Mouse (Mus musculus) mature B cell (primary cell): Measurements from ENCODE around the gene Bcl2l12.

ENCODE experiments used
- in situ Hi-C: fragments of 300-500 bp; cut with MboI; formaldehyde crosslinking; loops from 2 replicates; pipeline ENCODE4 v1.14.3; 2019

Bcl2l12 gene

GRCm38 (mm10) chr7:44986879-44987718, 11.4 kb downstream of the Bcl2l12 start:
- in situ Hi-C loops, result no loop called here

- in situ Hi-C loops, result no loop called here
Measured at GRCm38 (mm10) chr7:44986192-44986878, 12.2 kb downstream of the Bcl2l12 start, which contains the start of gene Prmt1. Prmt1 (minus strand) TSS chr7:44986568.

GRCm38 (mm10) chr7:44985595-44986191, 12.8 kb downstream of the Bcl2l12 start:
- in situ Hi-C loops, result no loop called here

GRCm38 (mm10) chr7:44984833-44985164, 13.7 kb downstream of the Bcl2l12 start:
- in situ Hi-C loops, result no loop called here

- in situ Hi-C loops, result no loop called here
Measured at GRCm38 (mm10) chr7:44983944-44984832, 14.3 kb downstream of the Bcl2l12 start.

GRCm38 (mm10) chr7:44983085-44983484, 15.4 kb downstream of the Bcl2l12 start:
- in situ Hi-C loops, result no loop called here

- in situ Hi-C loops, result no loop called here
Measured at GRCm38 (mm10) chr7:44981539-44981938, 17.0 kb downstream of the Bcl2l12 start.

GRCm38 (mm10) chr7:44978300-44978699, 20.2 kb downstream of the Bcl2l12 start:
- in situ Hi-C loops, result no loop called here

GRCm38 (mm10) chr7:44975117-44975419, 23.4 kb downstream of the Bcl2l12 start:
- in situ Hi-C loops, result no loop called here

- in situ Hi-C loops, result no loop called here
Measured at GRCm38 (mm10) chr7:44974383-44975116, 24.0 kb downstream of the Bcl2l12 start, which contains the start of gene Cpt1c. Cpt1c (minus strand) TSS chr7:44974851.

- in situ Hi-C loops, result no loop called here
Measured at GRCm38 (mm10) chr7:44973415-44974130, 24.9 kb downstream of the Bcl2l12 start.

- in situ Hi-C loops, result no loop called here
Measured at GRCm38 (mm10) chr7:44971142-44971541, 27.4 kb downstream of the Bcl2l12 start.

GRCm38 (mm10) chr7:44970231-44970691, 28.3 kb downstream of the Bcl2l12 start:
- in situ Hi-C loops, result no loop called here

GRCm38 (mm10) chr7:44966638-44967037, 31.9 kb downstream of the Bcl2l12 start:
- in situ Hi-C loops, result no loop called here

- in situ Hi-C loops, result no loop called here
Measured at GRCm38 (mm10) chr7:44965975-44966374, 32.5 kb downstream of the Bcl2l12 start.

- in situ Hi-C loops, result no loop called here
Measured at GRCm38 (mm10) chr7:44964990-44965389, 33.5 kb downstream of the Bcl2l12 start.

- in situ Hi-C loops, result no loop called here
Measured at GRCm38 (mm10) chr7:44962831-44963230, 35.7 kb downstream of the Bcl2l12 start.

GRCm38 (mm10) chr7:44962337-44962736, 36.2 kb downstream of the Bcl2l12 start:
- in situ Hi-C loops, result no loop called here

- in situ Hi-C loops, result no loop called here
Measured at GRCm38 (mm10) chr7:44960512-44960910, 38.0 kb downstream of the Bcl2l12 start.

- in situ Hi-C loops, result loop anchor here (10.0 kb wide), 1 partner anchor 235 kb away; no protein-coding TSS in a partner anchor
Measured at GRCm38 (mm10) chr7:44959874-44960511, 38.5 kb downstream of the Bcl2l12 start.
